Mouse (Mus musculus) ES-E14 (cell line): Measurements from ENCODE around the gene BC049715. TPM values are rescaled to one million over a fixed set of nuclear protein-coding genes. Genes with fewer than 3 reads are reported as not detected.
A peak's percentile ranks its signal among the peaks of the same experiment; 100 is the strongest.

Experiments used
- DNase-seq: peaks from one replicate; pipeline ENCODE4 v3.0.0-alpha.2; 2013; ENCODE audit warnings: low read depth, low spot score
- H3K27ac ChIP-seq: 2 replicates; pipeline ENCODE4 v1.5.1; 2012; ENCODE audit warnings: low read depth, mild to moderate bottlenecking, low read length, moderate library complexity, mixed read lengths; ENCODE audit not compliant: poor library complexity, insufficient read depth, severe bottlenecking
- H3K36me3 ChIP-seq: 2 replicates; pipeline ENCODE4 v1.6.1; 2012; ENCODE audit warnings: mild to moderate bottlenecking, low read length, moderate library complexity, mixed read lengths; ENCODE audit not compliant: control insufficient read depth, poor library complexity, insufficient read depth, severe bottlenecking
- H3K4me1 ChIP-seq, 2 experiments: fragments of 150-350 bp in 1 of 2; sonication (generic) in 1 of 2; 2 replicates each; pipeline ENCODE4 v1.6.1; 2012; ENCODE audit warnings: low read length in 2 of 2, mild to moderate bottlenecking in 1 of 2, mixed read lengths in 1 of 2; ENCODE audit not compliant: control insufficient read depth in 2 of 2, insufficient read depth in 2 of 2, poor library complexity in 1 of 2
- H3K4me3 ChIP-seq, 2 experiments: fragments of 150-350 bp in 1 of 2; sonication (generic) in 1 of 2; 2 replicates each; pipeline ENCODE4 v1.5.1; 2012; ENCODE audit warnings: low read length in 2 of 2, low read depth in 1 of 2, mild to moderate bottlenecking in 1 of 2, mixed read lengths in 1 of 2; ENCODE audit not compliant: insufficient read depth in 1 of 2, poor library complexity in 1 of 2, severe bottlenecking in 1 of 2
- H3K9ac ChIP-seq: 2 replicates; pipeline ENCODE4 v1.6.1; 2012; ENCODE audit warnings: low read depth, mild to moderate bottlenecking, low read length, mixed read lengths; ENCODE audit not compliant: poor library complexity, insufficient read depth, severe bottlenecking
- H3K9me3 ChIP-seq: fragments of 150-350 bp; sonication (generic); 2 replicates; pipeline ENCODE4 v1.6.1; 2012; ENCODE audit warnings: low read depth, mild to moderate bottlenecking, low read length; ENCODE audit not compliant: control insufficient read depth, insufficient read depth
- CHD2 ChIP-seq: IDR thresholded peaks from 2 replicates; pipeline ENCODE4 v1.6.1; 2014; ENCODE audit warnings: mild to moderate bottlenecking, low read depth, low read length, inconsistent platforms
- HCFC1 ChIP-seq: IDR thresholded peaks from 2 replicates; pipeline ENCODE4 v1.6.1; 2012; ENCODE audit warnings: low read length, inconsistent platforms, borderline replicate concordance; ENCODE audit not compliant: insufficient read depth
- MAFK ChIP-seq: IDR thresholded peaks from 2 replicates; pipeline ENCODE4 v1.6.1; 2014; ENCODE audit warnings: mild to moderate bottlenecking, low read depth, low read length, inconsistent platforms; ENCODE audit not compliant: insufficient read depth
- ZC3H11A ChIP-seq: IDR thresholded peaks from 2 replicates; pipeline ENCODE4 v1.6.1; 2012; ENCODE audit warnings: low read depth, mild to moderate bottlenecking, inconsistent platforms, low read length, borderline replicate concordance
- ZNF384 ChIP-seq: IDR thresholded peaks from 2 replicates; pipeline ENCODE4 v1.6.1; 2012; ENCODE audit warnings: low read depth, low read length, inconsistent platforms
- in situ Hi-C, 2 experiments: fragments of 600-800 bp; cut with MboI; formaldehyde crosslinking; loops; one replicate each; pipeline ENCODE4 v1.15.1; 2025; ENCODE audit warnings: low sequenced_read_pairs in 2 of 2, inconsistent platforms in 1 of 2; ENCODE audit not compliant: unreplicated experiment in 2 of 2
- total RNA-seq: library from RNA; depleted of rRNA; stranded (reverse); fragments of 300-350 nt; gene quantifications from 2 replicates; pipeline ENCODE4 v1.2.3, GENCODE M21; 2012

Gene BC049715
- total RNA-seq, 1 experiment = 1.2 TPM

DNA sequence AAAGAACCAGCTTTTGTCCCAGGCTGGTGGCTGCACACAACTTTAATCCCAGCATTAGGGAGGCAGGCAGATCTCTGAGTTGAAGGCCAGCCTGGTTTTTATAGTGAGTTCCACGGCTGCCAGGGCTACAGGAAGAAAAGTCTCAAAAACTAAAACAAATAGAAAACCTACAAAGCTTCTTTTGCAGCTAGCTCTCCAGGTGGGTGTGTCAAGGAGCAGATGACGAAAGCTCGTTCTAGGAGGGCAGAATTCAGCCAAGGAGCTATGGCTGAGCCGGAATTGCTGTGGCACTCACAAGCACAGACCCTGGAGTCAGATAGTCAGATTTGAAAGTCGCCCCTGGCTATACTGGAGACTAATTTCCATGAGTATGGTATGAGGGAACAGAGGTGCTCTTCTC, 20.6 kb upstream of the BC049715 start:
- Histone ChIP-seq H3K9me3 (no peaks in the 10 kb centered on the region), H3K36me3 (peaks cover 7% of the 10 kb centered on the region; the same call in 1 of the 2 replicates), H3K9ac (peak overlapping the region; percentile 78; the same call in 1 of the 2 replicates), H3K4me3 (no peak overlapping the region; a peak in 1 of 4 replicates), H3K27ac (no peak overlapping the region; the same call in 1 of the 2 replicates), H3K4me1 (peaks cover 4 to 13% of the 10 kb centered on the region in 2 experiments; a peak in 2 of 4 replicates)
- no peak for DNase-seq
- TF ChIP-seq ZNF384 (no peak), MAFK (no peak), CHD2 (no peak), ZC3H11A (no peak), HCFC1 (no peak)
- in situ Hi-C loops = no loop called here

DNA sequence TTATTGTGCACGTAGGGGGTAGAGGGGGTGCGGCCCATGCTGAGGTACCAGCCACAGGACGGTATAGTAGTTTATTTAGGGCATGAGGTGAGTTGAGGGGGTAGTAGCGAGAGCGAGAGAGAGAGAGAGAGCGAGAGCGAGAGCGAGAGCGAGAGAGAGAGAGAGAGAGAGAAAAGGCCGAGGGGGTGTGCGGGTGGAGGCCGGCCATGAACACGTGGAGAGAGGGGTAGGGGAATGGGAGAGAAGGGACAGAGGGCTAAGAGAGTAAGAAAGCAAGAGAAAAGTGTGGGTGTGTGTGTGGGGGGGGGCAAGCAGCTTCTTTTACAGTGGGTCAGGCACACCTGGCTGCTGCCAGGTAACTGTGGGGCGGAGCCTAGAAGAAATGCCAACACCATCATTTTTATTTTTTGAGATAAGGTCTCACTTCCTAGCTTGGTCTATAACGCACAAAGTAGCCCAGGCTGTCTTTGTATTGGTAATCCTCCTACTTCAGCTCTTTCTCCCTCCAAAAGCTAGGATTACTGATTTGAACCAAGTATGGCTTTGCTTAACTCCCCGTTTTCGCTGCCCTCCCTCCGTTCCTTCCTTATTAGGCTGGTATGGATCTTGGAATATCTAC, 19.9 kb upstream of the BC049715 start:
- Histone ChIP-seq H3K27ac (peak overlapping the region; percentile 73; the same call in 1 of the 2 replicates), H3K36me3 (peaks cover 7% of the 10 kb centered on the region; the same call in 1 of the 2 replicates), H3K4me1 (peaks cover 4 to 16% of the 10 kb centered on the region in 2 experiments; a peak in 2 of 4 replicates), H3K4me3 (peak overlapping the region; percentile 51 to 64), H3K9me3 (no peaks in the 10 kb centered on the region), H3K9ac (peak overlapping the region; percentile 78)
- no peak for DNase-seq
- in situ Hi-C loops = no loop called here
- TF ChIP-seq HCFC1 (no peak), MAFK (no peak), CHD2 (no peak), ZC3H11A (no peak), ZNF384 (no peak)

DNA sequence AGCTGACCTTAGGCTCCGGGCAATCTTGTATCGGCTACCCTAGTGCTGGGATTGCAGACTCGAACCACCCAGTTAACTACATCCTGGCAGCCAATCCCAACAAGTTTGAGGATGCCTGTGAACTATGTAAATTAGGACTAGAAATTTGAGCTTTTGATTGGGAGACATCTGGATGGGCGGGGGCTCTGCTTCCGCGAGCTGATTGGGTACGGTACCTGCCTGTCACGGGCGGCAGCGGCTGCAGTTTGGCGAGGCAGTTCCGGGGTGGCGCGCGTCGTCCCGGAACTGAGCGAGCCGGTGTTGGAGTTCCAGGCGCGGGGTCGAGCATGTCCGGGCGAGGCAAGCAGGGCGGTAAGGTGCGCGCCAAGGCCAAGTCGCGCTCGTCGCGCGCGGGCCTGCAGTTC, 19.4 kb upstream of the BC049715 start, which contains the start of gene H2afj:
Gene H2afj (plus strand): TSS at position 231 of the 404 bp plus-strand sequence.
- in situ Hi-C loops = no loop called here
- Histone ChIP-seq H3K4me3 (peak within 1 kb of the TSS; percentile 80 to 98), H3K9ac (peak within 1 kb of the TSS; percentile 93), H3K27ac (peak within 1 kb of the TSS; percentile 83), H3K4me1 (peaks cover 3 to 17% of the 10 kb centered on the region in 2 experiments; a peak in 2 of 4 replicates), H3K9me3 (no peaks in the 10 kb centered on the region), H3K36me3 (peaks cover 8% of the 10 kb centered on the region)
- peak; percentile 93 for DNase-seq
- no peak for TF ChIP-seq HCFC1
- TF ChIP-seq CHD2 = peak; percentile 86
- no peak for TF ChIP-seq MAFK
- TF ChIP-seq ZC3H11A = no peak

GRCm38 (mm10) chr6:136808631-136809046, 18.8 kb upstream of the BC049715 start:
- H3K4me1 ChIP-seq = peaks cover 0 to 18% of the 10 kb centered on the region in 2 experiments; a peak in 2 of 4 replicates
- H3K27ac ChIP-seq = peak overlapping the region; percentile 83
- DNase-seq = no peak
- peak overlapping the region; percentile 80 to 98 for H3K4me3 ChIP-seq
- peak overlapping the region; percentile 93 for H3K9ac ChIP-seq
- TF ChIP-seq MAFK (no peak), CHD2 (no peak), ZNF384 (no peak), HCFC1 (no peak), ZC3H11A (no peak)
- in situ Hi-C loops = no loop called here
- H3K9me3 ChIP-seq = no peaks in the 10 kb centered on the region
- H3K36me3 ChIP-seq = peaks cover 11% of the 10 kb centered on the region
